Mouse (Mus musculus): ENCODE measurements at regions not wholly inside any gene's neighbourhood (a gene's known extent, or its start where the extent isn't known, plus 50 kb on each side); places are given as distances from the start of the nearest gene placed in this dataset.

- TF ChIP-seq CTCF (IDR thresholded peaks at IDR 0.05; ENCODE audit: extremely low read depth, insufficient read depth, insufficient read length, insufficient replicate concordance) (no peak), POLR2A (IDR thresholded peaks at IDR 0.05; ENCODE audit: low read depth, low read length) (no peak)
Measured at GRCm38 (mm10) chr5:41125050-41125449, 582.9 kb downstream of the Rab28 start.
